Mouse (Mus musculus): ENCODE results near the gene Cep131.

GRCm38 (mm10) chr11:120103431-120103997 is 16.9 kb upstream of the Cep131 start:
- TF ChIP-seq CTCF (conservative IDR thresholded peaks at IDR 0.05; ENCODE audit: low read length) (no peak), NANOG (IDR thresholded peaks at IDR 0.05; ENCODE audit: borderline replicate concordance, low read length) (no peak), POU5F1 (IDR thresholded peaks at IDR 0.05; ENCODE audit: borderline replicate concordance, low read length) (no peak)
